Mouse (Mus musculus): Measurements from ENCODE around the gene Casq1.

- TF ChIP-seq CTCF (IDR thresholded peaks at IDR 0.05; ENCODE audit: low read depth, low read length) (no peak), POLR2A (IDR thresholded peaks at IDR 0.05; ENCODE audit: borderline replicate concordance, low read depth, low read length) (no peak)
Measured at GRCm38 (mm10) chr1:172214748-172215147, 4.9 kb downstream of the Casq1 start.

Data from bone marrow macrophage, adult 2 months (primary cell).